Mouse (Mus musculus) NIH3T3 (cell line): ENCODE data around the gene Arhgdig.

Experiments used
- DNase-seq: peaks from one replicate; pipeline ENCODE4 v3.0.0-alpha.2; 2012; ENCODE audit warnings: low read depth

Arhgdig gene

DNA sequence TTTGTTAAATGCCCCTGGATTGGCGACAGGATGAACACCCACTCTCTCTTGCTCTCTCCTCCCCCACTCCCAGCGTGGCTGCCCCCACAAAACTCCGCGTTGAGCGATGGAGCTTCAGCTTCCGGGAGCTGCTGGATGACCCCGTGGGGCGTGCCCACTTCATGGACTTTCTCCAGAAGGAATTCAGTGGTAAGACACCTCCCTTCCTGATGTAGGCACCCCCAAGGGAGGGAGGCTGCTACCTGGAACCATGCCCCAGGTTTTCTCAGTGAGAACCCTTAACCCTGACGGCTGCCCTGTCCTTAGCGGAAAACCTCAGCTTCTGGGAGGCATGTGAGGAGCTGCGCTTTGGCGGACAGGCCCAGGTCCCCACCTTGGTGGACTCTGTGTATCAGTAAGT lies at the start of gene Arhgdig:
Gene Arhgdig (minus strand): TSS at position 101 of the 400 bp plus-strand sequence.
- DNase-seq = no peak

DNA sequence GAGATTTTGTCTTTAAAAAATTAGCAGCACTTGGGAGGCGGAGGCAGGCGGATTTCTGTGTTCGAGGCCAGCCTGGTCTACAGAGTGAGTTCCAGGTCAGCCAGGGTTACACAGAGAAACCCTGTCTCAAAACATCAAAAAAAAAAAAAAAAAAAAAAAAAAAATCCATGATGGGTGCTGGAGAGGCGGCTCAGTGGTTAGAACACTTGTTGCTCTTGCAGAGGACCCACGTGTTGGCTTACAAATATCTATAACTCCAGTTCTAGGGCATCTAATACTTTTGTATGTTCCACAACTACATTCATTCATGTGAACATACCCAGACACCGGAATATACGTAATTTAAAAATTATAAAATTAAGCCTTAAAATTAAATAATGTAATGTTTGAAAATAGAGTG lies 47.7 kb upstream of the Arhgdig start:
- no peak for DNase-seq

DNA sequence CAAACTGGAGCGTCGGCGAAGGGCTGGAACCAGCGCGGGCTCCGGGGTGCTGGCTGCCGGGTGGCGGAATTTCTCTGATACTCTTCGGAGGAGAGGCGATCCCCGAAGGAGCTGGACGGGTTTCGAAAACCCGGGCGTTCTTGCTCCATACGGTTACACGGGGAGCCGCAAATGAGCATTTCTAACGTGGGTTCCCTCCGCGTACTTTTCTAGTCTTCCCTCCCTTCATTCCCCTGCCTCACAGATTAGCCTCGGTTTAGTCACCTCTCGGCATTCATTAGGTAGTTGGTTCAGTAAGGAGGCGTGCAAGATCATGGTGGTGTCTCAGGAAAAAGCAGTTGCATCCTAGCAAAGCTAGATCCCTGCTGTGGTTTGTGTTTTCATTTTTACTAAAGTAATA lies 45.8 kb upstream of the Arhgdig start:
- no peak for DNase-seq

DNA sequence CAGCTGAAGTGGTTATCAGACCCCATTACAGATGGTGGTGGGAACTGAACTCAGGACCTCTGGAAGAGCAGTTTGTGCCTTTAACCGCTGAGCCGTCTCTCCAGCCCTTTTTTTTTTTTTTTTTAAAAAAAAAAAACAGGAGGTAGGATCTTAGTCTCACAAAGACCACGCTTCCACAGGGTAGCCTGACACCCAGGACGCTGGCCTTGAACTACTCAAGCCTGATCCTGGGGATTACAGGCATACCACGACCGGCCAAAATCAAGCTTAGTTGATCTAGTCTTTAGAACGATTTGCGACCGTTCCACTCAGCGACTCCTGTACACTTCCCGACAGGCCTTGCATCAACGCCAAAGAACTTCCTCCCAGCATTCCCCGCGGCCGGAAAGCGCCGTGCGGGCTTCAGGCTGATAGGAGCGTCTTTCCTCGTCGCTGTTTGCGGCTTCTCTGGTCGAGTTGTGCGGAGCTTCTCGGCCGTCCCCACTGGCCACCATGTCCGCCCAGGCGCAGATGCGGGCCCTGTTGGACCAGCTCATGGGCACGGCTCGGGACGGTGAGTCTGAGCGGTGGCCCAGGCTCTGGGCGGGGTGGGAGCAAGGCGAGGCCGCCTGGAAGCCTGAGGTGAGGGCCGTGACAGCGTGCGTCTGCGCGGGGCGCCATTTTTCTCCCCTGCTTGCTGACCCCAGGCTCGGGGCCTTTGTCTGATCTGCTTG lies 45.1 kb upstream of the Arhgdig start, which contains the start of gene Luc7l:
Gene Luc7l (plus strand): TSS at position 358 of the 713 bp plus-strand sequence.
- DNase-seq = peak; percentile 95

DNA sequence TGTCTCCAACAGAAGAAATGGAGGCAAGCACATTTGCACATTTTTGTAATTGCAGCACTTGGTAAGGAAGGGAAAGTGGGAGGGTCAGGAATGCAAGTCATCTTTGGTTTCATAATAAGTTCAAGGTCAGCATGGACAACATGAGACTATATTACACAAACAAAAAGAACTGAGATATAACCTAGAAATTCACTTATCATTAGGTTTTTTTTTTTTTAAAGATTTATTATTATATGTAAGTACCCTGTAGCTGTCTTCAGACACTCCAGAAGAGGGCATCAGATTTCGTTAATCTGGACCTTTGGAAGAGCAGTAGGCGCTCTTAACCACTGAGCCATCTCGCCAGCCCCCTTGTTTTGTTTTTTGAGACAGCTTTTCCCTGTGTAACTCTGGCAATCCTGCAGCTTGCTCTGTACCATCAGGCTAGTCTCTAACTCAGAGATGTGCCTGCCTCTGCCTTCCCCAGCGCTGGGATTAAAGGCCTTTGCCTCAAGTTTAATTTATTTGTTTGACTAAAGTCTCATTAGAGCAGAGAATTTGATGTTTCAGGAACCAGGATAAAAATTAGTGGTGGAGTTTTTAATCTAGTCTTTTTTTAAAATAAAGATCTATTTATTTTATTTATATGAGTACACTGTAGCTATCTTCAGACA lies 44.4 kb upstream of the Arhgdig start:
- DNase-seq = peak; percentile 45

DNA sequence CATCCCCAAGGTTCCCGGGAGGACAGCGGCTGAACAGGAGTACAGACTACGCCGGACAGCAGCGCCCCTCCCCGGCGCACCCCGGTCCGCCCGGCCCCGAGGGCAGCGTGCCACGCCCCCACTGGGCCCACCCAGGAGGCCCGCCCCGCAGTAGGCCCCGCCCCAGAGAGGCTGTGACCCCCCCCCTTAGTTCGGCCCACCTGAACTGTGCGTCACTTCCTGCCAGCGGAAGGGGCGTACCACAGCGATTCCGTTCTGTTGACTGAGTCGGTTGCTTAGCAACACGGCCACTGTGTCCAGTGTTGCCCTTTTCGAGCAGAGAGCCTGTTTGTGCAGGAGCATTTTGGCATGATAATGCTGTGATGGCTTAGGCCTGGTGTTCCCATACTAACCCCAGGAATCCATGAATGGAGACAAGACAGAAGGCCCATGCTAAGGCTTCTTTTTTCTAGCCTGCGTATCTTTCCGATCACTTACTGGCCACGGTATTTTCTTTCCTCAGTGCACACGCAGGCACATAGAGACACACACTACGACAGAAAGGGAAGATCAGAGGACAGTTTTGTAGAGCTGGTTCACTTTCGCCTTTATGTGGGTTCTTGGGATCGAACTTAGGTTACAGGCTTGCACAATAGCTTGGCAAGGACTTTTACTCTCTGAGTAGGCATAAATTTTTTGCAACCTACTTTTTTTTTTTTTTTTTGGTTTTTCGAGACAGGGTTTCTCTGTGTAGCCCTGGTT lies 36.7 kb upstream of the Arhgdig start, which contains the start of gene Fam234a:
Gene Fam234a (minus strand): TSS at position 142 of the 741 bp plus-strand sequence.
- DNase-seq = peak; percentile 98

DNA sequence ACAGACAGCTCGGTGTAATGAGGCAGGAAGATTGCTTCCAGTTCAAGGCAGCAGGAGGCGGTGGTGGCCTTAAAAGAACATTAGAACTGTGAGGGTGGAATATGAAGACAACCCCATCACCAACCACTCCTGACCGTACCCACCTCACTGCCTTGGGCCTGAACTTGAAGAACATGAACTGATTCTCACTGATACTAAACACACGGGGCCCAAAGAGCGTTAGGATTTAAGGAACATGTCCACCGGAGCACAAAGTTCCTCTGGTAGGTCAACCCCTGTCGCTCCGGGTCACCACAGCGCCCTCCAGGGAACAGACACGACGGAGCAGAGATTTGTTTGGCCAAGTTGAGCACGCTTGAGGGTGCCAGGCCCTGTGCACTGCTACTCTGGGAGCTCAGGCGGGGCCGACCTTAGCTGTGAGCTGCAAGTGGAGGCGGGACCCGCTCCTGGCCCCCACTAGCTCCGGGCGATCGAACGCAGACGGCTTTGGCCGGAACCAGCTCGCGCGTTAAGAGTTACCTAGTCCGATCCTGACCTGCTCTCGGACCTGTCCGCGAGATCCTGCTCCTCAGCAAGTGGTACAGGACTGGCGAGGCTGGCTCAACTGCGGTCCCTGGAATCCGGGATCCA lies 36.0 kb upstream of the Arhgdig start:
- peak; percentile 80 for DNase-seq

DNA sequence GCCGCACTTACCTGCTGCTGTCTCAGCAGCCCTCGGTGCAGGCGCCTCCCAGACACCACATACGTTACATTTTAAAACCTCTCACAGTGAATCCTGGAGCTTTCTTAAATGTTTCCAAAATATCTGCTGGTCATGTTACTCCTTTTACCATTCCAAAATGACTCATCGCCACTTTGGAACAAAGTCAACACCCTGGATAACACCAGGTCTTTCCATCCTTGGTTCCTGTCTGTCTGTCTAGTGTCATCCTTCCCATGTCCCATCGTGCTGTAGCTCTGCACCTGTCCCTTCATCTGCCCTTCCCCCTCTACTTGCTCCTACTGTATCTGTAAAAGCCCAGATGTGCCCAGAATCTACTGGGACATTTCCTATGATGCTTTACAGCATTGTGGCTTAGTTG lies 33.4 kb upstream of the Arhgdig start:
- DNase-seq = peak; percentile 85

DNA sequence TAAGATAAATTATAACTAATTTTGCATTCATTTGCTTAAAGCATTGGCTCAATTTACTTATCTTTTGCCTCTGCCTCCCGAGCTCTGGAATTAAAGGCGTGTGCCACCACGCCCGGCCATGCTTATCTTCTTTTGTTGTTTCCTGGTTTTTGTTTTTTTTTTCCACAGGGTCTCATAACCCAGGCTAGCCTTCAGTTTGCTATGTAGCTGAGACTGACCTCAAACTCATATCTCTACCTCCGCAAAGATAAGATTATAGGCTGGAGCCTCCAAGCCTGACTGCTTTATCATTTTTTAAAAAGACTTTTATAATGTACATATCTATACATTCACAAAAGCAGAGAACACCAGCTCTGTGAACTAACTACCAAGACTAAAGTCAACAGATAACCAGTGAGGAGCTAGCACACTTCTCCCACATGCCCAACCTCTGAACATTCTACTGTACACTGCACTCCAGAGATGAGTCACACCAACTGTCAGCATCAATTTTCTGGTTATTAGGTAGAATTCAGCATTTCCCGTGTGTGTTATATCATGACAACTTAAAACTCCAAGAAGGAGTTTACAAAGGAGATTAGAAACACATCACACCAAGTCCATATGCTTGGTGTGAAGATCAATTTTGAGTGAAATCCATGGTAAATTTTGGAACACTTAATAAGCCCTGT lies 32.7 kb upstream of the Arhgdig start:
- peak; percentile 71 for DNase-seq

DNA sequence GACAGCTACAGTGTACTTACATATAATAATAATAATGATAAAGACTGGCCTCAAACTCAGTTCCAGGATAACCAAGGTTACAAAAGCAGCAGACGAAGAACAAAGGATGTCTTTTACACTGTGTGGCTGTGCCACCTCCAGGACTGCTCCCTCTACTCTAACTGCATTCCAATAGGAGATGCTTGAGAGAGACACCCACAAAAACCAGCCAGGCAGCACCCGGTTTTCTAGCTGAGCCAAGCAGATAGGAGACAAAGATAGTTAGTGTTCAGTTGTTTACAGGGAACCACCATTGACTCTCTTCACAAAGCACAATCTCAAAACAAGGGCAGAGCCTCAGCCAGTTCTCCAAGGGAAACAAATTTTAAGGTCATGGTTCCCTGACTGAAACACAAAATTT lies 32.0 kb upstream of the Arhgdig start:
- DNase-seq = no peak

DNA sequence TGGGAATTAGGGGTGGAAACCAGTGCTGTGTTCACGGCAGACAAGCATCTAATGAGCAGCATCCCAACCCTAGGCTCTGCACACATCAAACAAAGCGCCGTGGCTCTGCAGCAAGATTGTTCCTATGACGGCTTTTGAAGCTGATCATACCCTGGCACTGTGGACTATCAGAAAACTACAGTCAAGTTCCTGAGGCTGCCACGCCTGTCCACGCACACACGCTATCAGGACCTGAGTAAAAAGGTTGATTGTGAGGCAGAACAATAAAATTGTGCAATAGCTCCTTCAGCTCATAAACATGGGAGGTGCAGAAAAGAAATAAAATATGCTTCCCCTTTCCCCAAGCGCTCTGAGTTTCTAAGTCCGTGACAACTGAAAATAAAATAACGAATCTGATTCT lies 30.1 kb upstream of the Arhgdig start:
- DNase-seq = no peak

DNA sequence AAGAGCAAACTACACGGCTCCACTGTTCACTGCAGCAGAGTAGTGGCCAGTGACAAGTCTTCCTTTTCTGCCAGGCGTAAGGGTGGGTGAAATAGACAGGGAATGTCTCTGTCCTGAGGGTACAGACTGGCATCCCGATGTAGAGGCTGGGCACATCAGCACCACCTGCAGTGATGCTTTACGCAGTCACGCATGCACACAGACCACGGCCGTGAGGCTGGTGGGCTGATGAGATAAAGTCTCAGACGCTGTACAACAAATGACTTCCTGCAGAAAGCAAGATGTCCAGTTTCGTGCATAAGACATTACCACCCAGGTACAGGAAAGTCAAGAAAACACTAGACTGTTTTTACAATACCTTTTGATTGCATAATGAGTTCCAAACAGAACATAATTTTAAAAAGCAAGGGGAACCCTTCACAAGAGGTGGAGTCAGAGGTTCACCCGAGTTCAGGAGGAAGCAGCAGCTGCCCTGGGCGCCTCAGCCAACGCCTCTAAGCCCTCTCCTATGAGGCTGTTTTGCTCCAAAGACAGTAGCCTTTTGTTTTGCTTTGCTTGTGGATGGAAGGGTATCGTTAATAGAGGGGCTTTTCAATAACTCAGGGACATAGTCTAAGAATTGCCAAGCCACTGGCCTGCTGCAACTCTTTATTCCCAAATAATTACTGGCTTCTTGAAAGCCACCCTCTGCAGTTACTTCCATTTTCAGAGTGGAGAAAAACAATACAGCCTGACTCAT lies 27.7 kb upstream of the Arhgdig start:
- DNase-seq = no peak

DNA sequence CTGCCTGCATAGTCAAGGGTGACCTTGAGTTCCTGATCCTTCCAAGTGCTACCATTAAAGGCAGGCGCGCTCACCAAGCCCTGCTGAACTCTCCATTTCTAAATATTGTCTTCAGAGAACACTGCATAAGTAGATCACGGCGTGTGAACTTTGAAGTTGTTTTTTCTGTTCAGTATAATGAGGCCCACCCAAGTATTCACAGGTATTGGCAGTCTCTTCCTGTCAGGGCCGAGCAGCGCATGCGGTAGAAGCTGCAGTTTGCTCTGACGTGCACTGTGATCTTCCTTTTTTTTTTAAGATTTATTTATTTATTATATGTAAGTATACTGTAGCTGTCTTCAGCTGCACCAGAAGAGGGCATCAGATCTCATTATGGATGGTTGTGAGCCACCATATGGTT lies 26.8 kb upstream of the Arhgdig start:
- DNase-seq = no peak

DNA sequence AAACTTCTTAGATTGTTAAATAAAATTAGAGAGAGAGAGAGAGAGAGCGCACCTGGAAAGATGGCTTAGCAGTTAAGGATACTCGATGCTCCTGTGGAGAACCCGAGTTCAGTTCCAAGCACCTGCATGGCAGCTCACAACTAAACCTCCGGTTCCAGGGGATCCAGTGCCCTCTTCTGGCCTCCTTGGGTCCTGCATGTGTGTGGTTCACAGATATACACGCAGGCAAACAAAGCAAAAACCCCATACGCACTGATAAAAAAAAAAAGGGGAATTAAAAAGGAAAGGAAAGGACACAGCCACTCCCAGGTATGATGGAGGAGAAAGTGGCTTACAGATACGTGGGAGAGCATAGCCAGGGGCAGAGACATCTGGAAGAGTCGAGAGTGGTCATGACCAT lies 25.3 kb upstream of the Arhgdig start:
- no peak for DNase-seq

DNA sequence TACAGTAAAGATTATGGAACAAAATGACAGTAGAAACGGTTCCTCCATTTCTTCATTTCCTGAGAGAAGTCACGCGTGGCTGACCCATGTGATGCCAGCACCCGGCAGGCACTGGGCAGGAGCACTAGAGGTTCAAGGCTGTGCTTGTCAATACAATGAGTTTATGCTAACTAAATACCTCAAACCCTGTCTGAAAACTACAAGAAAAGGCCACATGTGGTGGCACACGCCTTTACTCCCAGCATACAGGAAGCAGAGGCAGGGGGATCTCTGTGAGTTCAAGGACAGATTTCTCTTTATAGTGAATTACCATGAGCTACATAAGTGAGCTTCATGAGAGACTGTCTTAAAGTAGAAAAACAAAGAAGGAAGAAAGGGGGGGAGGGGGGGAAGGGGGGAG lies 23.6 kb upstream of the Arhgdig start:
- no peak for DNase-seq

DNA sequence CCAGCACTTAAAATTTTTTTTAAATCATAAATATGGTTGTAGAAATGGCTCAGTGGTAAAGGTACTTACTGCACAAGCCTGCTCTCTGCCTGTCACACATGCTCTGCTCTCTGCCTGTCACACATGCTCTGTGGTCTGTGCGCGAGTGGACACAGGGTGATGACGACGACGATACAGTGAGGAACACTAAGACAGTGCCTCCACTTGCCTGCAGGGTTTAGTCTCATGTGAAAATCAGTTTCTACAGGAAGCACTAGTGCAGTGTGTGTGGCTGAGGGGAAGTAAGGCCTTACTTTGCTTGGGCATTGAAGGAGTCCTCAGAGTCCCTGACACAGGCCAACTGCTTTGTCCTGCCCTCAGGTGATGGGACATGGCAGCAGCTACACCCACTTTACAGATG lies 22.2 kb upstream of the Arhgdig start:
- no peak for DNase-seq

DNA sequence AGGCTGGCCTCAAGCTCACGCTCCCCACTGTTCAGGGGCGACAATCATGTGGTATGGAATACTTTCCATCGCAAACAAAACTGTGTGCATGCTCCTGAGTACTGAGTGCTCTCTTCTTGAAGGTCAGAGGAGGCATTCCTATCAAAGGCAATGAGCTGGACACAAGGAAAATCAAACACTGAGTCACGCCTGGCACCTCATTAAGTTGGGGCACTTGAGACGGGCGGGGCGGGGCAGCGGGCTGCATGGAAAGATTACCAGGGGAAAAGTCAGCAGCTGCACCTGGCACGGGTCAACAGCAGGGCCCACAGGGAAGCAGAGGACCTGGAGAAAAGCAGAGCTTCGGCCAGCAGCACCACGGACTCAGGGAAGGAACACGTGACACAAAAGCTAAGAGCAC lies 17.6 kb upstream of the Arhgdig start:
- DNase-seq = no peak

DNA sequence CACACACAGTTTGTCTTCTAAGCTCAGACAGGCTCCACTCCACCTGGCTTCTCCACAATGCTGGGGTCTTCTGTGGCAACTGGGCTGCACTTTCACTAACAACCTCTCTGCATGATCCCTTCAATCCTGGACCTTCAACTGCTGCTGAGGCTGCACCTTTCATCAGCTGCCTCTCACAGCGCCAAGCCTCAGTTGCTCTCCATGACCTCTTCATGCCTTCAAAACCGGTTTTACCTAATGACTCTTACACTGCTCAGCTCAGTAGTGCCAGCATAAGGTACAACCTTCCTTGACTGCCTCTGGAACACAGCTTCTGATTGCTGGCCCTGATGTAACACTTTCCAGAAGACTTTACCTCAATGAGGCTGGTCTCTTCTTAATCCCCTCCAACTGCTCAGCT lies 13.9 kb upstream of the Arhgdig start:
- DNase-seq = no peak

DNA sequence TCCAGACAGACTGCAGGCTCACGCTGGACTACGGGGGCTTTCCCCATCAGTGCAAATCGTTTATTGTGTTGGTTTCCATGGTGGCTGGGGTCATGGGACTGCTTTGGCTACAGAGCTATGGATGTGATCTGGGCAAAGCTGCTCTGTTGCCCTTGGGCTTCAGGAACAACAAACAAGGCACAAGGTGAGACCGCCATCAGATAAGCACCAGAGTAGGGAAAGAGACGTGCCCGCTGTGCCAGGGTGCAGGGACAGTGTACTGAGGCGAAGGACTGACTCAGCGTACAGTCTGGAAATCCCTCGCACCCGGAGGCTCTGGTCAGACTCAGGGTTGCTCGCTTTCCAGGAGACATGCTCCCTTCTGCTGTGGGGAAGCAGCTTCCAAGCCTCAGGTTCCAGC lies 5.1 kb upstream of the Arhgdig start:
- no peak for DNase-seq

DNA sequence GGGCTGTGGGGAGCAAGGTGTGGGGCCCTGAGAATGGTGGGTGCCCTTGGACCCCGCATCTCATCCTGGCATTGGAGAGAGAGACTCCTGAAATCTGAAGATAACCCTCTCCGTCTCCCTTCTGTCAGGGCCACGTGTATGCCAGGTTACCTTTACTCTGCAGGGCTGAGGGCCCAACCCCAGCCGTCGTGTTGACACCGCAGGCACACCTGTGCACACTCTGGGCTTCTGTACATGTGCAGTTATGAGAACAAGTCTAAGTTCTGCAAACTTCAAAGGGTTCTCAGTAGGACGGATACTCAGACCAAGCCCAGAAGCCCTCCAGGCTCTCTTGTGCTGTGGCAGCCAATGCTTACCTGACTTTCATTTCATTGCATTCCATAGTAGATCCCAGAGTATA lies 4.7 kb upstream of the Arhgdig start:
- DNase-seq = no peak

DNA sequence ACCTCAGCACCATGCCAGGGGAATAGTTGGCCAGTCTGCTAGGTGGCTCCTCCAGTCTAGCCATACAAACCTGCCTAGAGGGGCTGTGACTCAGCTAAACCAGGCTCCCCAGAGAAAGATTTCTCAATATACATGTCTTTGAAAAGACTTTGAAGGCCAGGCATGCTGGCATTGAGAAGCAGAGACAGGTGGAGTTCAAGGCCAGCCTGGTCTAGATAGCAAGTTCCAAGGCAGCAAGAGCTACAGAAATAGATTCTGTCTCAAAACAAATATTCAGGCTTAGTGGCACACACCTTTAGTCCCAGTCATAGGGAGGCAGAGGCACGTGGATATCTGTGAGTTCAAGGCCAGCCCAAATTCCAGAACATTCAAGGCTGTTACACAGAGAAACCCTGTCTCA lies 1.2 kb downstream of the Arhgdig start:
- peak; percentile 52 for DNase-seq
